Mouse (Mus musculus) midbrain, embryonic 13.5 days (tissue): ENCODE results near the gene Gan. TPM values are rescaled to one million over a fixed set of nuclear protein-coding genes. Genes with fewer than 3 reads are reported as not detected.
A peak's percentile ranks its signal among the peaks of the same experiment; 100 is the strongest.

Experiments used
- ATAC-seq: fragments of 200-750 bp; cut with Nextera tagmentation; 2 replicates; pipeline ENCODE4 v1.8.0; 2017; ENCODE audit warnings: mild to moderate bottlenecking, moderate TSS enrichment, moderate library complexity
- H3K27ac ChIP-seq: fragments of 300-500 bp; sonication (generic); 2 replicates; pipeline ENCODE4 v1.5.1; 2015; ENCODE audit warnings: inconsistent platforms, mild to moderate bottlenecking, moderate library complexity
- H3K27me3 ChIP-seq: fragments of 300-500 bp; sonication (generic); 2 replicates; pipeline ENCODE4 v1.6.1; 2015; ENCODE audit warnings: mild to moderate bottlenecking, inconsistent platforms
- H3K36me3 ChIP-seq: fragments of 300-500 bp; sonication (generic); 2 replicates; pipeline ENCODE4 v1.6.1; 2015; ENCODE audit warnings: mild to moderate bottlenecking, inconsistent platforms
- H3K4me1 ChIP-seq: fragments of 300-500 bp; sonication (generic); replicated peaks from 2 replicates; pipeline ENCODE4 v1.6.1; 2015; ENCODE audit warnings: inconsistent platforms
- H3K4me2 ChIP-seq: fragments of 300-500 bp; sonication (generic); replicated peaks from 2 replicates; pipeline ENCODE4 v1.6.1; 2015; ENCODE audit warnings: moderate library complexity, mild to moderate bottlenecking, inconsistent platforms
- H3K4me3 ChIP-seq: fragments of 300-500 bp; sonication (generic); replicated peaks from 2 replicates; pipeline ENCODE4 v1.5.1; 2015; ENCODE audit warnings: mild to moderate bottlenecking, inconsistent platforms
- H3K9ac ChIP-seq: fragments of 300-500 bp; sonication (generic); replicated peaks from 2 replicates; pipeline ENCODE4 v1.6.1; 2015; ENCODE audit warnings: mild to moderate bottlenecking, inconsistent platforms
- H3K9me3 ChIP-seq: fragments of 300-500 bp; sonication (generic); 2 replicates; pipeline ENCODE4 v1.6.1; 2016; ENCODE audit warnings: mild to moderate bottlenecking, inconsistent platforms
- WGBS: fragments of 180-500 bp; shearing (Covaris S2); methylation state at CpG from one replicate; pipeline ENCODE4 v1.1.7; 2015; 5-methylcytosine and 5-hydroxymethylcytosine counted together
- polyA plus RNA-seq: library from polyadenylated mRNA; unstranded; fragments of >200 nt; fragmentation: Nextera tagmentation; extraction: Ambion mirVana; gene quantifications from 2 replicates; pipeline ENCODE4 v1.2.1, GENCODE M21; 2015

Gan gene
- polyA plus RNA-seq, 1 experiment from 2014 or later, result 3.0 TPM

DNA sequence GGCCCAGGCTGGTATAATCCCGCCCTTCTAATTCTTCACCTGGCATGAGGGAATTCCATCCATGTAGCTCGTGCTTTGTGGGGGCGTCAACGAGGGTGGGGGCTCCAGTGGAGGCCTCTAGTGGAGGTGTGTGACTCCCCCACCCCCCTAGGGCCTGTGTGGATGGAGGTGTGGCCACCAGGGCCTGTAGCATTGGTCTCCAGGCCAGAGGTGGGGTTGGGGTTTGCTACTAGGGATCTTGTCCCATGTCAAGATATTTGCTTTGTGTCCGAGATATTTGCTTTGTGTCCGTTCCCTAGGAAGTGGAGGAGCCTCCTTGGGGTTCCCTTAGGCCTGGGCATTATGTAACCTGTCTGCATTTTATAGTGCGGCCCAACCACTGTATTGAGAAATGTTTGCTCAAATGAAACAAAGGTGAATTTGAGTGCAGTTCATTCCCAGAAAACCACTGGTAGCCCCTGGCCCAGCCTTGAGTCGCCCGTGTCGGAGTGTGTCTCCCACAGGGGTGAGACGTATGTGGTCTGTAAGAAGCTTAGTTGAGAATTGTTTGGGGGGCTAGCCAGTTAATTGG, 101.6 kb downstream of the Gan start:
- peak overlapping the region; percentile 94 for H3K27ac ChIP-seq
- no peaks in the 10 kb centered on the region for H3K27me3 ChIP-seq
- peak overlapping the region; percentile 99 for H3K9ac ChIP-seq
- peaks cover 59% of the 10 kb centered on the region for H3K4me1 ChIP-seq
- peak overlapping the region; percentile 77 for H3K4me2 ChIP-seq
- H3K9me3 ChIP-seq, result no peaks in the 10 kb centered on the region
- H3K4me3 ChIP-seq, result peak overlapping the region; percentile 100
- no peak for ATAC-seq
- H3K36me3 ChIP-seq, result no peaks in the 10 kb centered on the region
- WGBS, result 50% methylated on average over 11 of the region's 11 CpGs

DNA sequence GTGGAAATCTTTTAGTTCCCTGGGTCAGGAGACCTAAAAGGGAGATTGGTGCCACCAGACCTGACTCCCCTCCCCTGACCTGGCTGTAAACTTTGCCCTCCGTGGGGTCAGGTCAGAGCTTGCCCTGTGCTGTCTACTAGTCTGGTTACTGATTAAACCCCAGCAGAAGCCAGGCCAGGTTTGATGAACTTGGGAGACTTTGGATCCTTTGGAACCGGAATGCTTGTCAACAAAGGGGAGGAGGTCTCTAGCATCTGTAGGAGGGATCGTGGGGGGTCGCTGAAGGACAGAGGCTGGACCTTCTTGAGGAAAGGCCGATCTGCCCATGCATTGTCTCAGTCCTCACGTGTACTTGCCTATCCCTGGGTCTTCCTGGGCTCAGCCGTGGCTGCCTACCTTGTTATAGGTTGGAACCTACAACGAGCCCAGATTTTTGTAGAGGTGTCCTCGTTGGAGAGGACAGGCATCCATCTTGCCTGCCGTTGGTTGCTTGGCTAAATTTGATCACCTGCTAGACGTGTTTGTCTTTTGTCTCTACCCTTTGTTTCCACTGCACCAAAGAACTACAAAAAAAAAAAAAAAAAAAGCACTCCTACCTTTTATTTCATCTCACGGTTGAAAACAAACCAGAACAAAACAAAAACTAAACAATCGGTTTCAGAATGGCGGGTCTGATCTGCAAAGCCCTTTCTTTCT, 102.4 kb downstream of the Gan start:
- Histone ChIP-seq H3K36me3 (no peaks in the 10 kb centered on the region), H3K27ac (peak overlapping the region; percentile 94), H3K4me2 (peak overlapping the region; percentile 77), H3K9ac (peak overlapping the region; percentile 99), H3K9me3 (no peaks in the 10 kb centered on the region), H3K4me1 (peaks cover 59% of the 10 kb centered on the region), H3K27me3 (no peaks in the 10 kb centered on the region), H3K4me3 (peak overlapping the region; percentile 100)
- no peak for ATAC-seq
- 15% methylated on average over 14 of the region's 14 CpGs for WGBS

DNA sequence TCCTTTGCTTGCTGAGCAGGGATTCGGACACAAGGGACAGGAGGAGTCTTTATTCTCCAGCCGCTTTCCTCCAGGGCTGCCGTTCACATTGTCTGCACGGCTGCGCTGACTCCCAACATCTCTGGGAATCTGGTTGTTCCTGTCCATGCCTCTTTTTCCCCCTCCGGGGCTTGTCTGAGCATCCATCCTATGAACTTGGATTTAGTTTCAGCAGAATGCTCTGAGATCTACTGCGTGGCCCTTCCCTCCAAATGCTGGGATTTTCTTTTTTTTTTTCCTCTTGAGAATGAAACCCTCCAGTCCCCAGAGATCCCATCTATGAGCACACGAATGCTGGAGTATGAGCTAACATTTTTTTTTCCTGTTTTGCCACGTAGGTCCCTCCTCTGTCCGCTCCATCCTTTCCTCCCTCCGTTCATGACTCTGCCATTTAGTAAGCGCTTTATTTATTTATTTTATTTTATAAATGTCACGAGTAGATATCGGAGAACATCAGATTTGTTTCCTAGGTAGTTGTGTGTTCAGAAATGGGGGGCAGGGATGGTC, 103.1 kb downstream of the Gan start:
- peak overlapping the region; percentile 100 for H3K4me3 ChIP-seq
- no peaks in the 10 kb centered on the region for H3K36me3 ChIP-seq
- H3K9me3 ChIP-seq, result no peaks in the 10 kb centered on the region
- peaks cover 58% of the 10 kb centered on the region for H3K4me1 ChIP-seq
- ATAC-seq, result no peak
- 20% methylated on average over 14 of the region's 14 CpGs for WGBS
- H3K9ac ChIP-seq, result peak overlapping the region; percentile 99
- H3K27me3 ChIP-seq, result no peaks in the 10 kb centered on the region
- peak overlapping the region; percentile 94 for H3K27ac ChIP-seq
- H3K4me2 ChIP-seq, result peak overlapping the region; percentile 77

DNA sequence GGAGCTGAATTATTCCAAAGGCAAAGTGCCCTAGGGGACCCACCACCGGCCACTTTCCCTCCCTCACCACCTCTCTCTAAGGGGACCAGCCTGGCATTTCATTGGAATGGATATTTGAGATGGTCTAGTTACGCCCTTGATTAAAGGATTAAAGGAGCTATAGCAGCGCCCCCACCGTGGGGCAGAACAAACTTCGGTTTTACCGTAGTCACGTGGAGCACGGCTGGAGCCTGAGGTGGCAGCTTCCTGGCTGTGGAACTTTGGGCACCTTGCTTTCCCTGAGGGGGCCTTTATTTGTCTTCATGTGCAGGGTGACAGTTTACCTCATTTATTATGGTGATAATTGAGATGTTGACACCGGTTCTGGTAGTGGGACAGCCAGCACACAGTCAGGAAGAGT, 103.8 kb downstream of the Gan start:
- H3K27ac ChIP-seq, result peak overlapping the region; percentile 94
- H3K27me3 ChIP-seq, result no peaks in the 10 kb centered on the region
- peak overlapping the region; percentile 77 for H3K4me2 ChIP-seq
- peak overlapping the region; percentile 99 for H3K9ac ChIP-seq
- 13% methylated on average over 9 of the region's 9 CpGs for WGBS
- no peaks in the 10 kb centered on the region for H3K36me3 ChIP-seq
- no peak for ATAC-seq
- H3K4me1 ChIP-seq, result peaks cover 59% of the 10 kb centered on the region
- no peaks in the 10 kb centered on the region for H3K9me3 ChIP-seq
- peak overlapping the region; percentile 100 for H3K4me3 ChIP-seq

DNA sequence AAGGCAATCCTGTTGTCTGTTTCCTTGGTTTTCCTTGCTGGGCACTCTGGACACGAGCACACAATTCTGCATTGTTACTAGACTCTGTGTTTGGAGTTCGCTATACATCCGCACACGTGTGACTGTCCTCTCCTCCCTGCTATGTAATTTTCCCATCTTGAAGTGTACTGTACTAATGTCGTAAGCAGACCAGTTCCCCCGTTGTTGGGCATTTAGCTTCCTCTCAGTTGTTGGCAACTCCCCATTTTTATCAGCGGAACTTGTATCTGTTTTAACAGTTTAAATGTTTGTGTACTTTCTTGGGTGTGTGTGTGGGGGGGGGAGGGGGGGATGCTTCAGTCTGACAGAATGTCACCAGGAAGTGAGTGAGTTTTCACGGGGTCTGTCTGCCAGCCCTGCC, 104.8 kb downstream of the Gan start:
- ATAC-seq, result no peak
- WGBS, result 76% methylated on average over 8 of the region's 8 CpGs
- H3K4me3 ChIP-seq, result no peak overlapping the region

DNA sequence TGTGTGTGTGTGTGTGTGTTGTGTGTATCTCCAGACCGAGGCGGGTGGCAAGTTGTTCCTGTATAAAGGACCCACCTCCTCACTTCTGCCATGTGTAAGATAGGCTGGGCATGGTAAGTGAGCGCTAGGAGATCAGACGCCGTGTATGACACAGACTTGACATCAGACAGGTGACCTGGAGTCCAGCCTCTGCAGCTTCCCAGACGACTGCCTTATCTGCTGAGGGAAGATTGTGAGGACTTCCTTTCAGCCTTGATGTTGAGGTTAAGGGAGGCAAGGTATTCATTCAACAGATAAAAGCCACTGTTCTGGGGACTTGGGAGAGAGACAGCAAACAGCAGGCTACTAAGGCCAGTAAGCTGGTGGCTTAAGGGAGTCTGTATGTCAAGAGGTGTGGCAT, 105.5 kb downstream of the Gan start:
- Histone ChIP-seq H3K27ac (0 out of 2 replicates have a peak overlapping the region, but pooled peaks have one; percentile 25), H3K9me3 (no peaks in the 10 kb centered on the region), H3K27me3 (no peaks in the 10 kb centered on the region), H3K4me3 (no peak overlapping the region), H3K4me2 (no peak overlapping the region), H3K4me1 (peaks cover 69% of the 10 kb centered on the region), H3K36me3 (no peaks in the 10 kb centered on the region), H3K9ac (no peak overlapping the region)
- no peak for ATAC-seq
- WGBS, result 73% methylated on average over 5 of the region's 6 CpGs

More for the DNA sequence above, 104.8 kb downstream of the Gan start:
- peaks cover 66% of the 10 kb centered on the region for H3K4me1 ChIP-seq
- no peak overlapping the region for H3K27ac ChIP-seq
- H3K9me3 ChIP-seq, result no peaks in the 10 kb centered on the region
- H3K36me3 ChIP-seq, result no peaks in the 10 kb centered on the region
- no peak overlapping the region for H3K9ac ChIP-seq
- no peaks in the 10 kb centered on the region for H3K27me3 ChIP-seq
- H3K4me2 ChIP-seq, result no peak overlapping the region

DNA sequence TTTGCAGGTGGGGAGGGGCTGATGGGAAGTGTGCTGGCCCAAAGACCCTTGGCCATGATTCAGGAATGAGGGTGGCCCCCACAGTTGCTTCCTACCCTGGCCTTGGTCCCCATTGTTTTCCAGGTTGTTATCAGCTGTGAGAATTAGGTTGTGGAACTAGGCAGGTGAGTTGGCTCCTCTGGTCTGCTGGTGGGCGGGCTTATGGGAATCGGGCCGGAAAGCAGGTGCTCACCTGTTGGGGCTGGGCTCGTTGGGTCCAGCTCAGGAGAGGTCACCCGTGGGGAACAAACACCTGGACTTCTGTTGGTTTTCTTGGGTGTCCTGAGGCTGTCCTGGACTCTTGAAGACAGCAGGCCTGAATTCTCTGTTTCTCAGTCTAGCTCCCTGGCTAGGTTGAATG, 107.1 kb downstream of the Gan start:
- 97% methylated on average over 5 of the region's 5 CpGs for WGBS
- H3K4me1 ChIP-seq, result peaks cover 52% of the 10 kb centered on the region
- H3K9ac ChIP-seq, result no peak overlapping the region
- no peak for ATAC-seq
- H3K36me3 ChIP-seq, result no peaks in the 10 kb centered on the region
- H3K4me2 ChIP-seq, result no peak overlapping the region
- H3K9me3 ChIP-seq, result no peaks in the 10 kb centered on the region
- H3K4me3 ChIP-seq, result no peak overlapping the region
- H3K27ac ChIP-seq, result no peak overlapping the region
- H3K27me3 ChIP-seq, result no peaks in the 10 kb centered on the region

Other genes with a start within 250 kb of the Gan start
- gene Cmc2, start 236.7 kb upstream of the Gan start, polyA plus RNA-seq, result 45.1 and 46.3 TPM in 2 replicates
- gene Cenpn, start 236.4 kb upstream of the Gan start, polyA plus RNA-seq, result 18.5 and 20.0 TPM in 2 replicates
- 18.1 and 20.1 TPM in 2 replicates for gene Atmin, start 214.7 kb upstream of the Gan start, polyA plus RNA-seq
- gene 1700030J22Rik, start 179.2 kb upstream of the Gan start, polyA plus RNA-seq, result 4.8 and 6.7 TPM in 2 replicates
- 88.9 and 89.2 TPM in 2 replicates for gene Gcsh, start 164.6 kb upstream of the Gan start, polyA plus RNA-seq
- not detected in 2 replicates for gene Pkd1l2, start 75.7 kb upstream of the Gan start, polyA plus RNA-seq
- 0.08 and 0.13 TPM in 2 replicates for gene Bco1, start 62.3 kb upstream of the Gan start, polyA plus RNA-seq
- 65.3 and 71.7 TPM in 2 replicates for gene Cmip, start 98.9 kb downstream of the Gan start, polyA plus RNA-seq